Mouse (Mus musculus) lung, adult 2 months (tissue): ENCODE data around the gene Hebp2.

Experiments used
- CTCF ChIP-seq: fragments of 200-500 bp; IDR thresholded peaks from 2 replicates; pipeline ENCODE4 v1.5.1; 2011; ENCODE audit warnings: mild to moderate bottlenecking, low read length, control low read depth; ENCODE audit not compliant: insufficient read depth
- POLR2A ChIP-seq: fragments of 200-500 bp; IDR thresholded peaks from 2 replicates; pipeline ENCODE4 v1.6.1; 2011; ENCODE audit warnings: low read depth, mild to moderate bottlenecking, control low read depth, low read length, borderline replicate concordance; ENCODE audit errors: extremely low read depth

GRCm38 (mm10) chr10:18510663-18511062 is 35.2 kb downstream of the Hebp2 start:
- no peak for TF ChIP-seq CTCF
- no peak for TF ChIP-seq POLR2A
